Mouse (Mus musculus): Measurements from ENCODE around the gene Pnpla7. TPM values are rescaled to one million over a fixed set of nuclear protein-coding genes. Genes with fewer than 3 reads are reported as not detected.

Gene Pnpla7
- 12.5 and 13.2 TPM in 2 replicates for polyA plus RNA-seq (2015; fragmentation: Nextera tagmentation; extraction: Ambion mirVana)

DNA sequence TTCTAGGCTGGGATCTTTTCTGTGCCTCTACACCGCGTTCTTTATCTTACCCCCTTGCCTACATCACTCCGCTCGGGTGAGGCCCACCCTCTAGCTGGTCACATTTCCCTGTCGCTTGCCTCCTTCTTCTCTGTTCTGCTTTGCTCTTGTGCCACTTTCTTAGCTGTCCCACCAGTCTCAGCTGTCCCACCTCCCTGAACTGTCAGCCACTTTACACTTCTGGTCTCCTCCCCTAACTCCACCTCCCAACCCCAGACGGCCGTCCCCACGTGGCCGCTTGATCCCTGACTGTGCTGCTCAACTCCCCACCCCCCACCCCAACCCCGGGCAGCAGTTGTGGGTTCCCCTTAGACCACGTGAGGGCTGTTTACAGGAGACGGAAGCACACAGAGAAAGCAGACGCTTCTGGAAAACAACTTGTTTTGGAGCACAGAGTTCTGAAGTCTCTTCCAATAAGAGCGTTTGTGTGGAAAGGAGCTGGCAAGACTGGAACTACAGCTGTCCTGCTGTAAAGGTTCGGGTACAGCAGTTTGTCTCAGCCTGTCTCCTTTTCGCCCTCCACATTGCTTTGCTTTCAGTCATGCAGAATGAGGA lies at the start of gene Pnpla7:
TSS of gene Pnpla7 (plus strand) at position 330 of the 594 bp plus-strand sequence.
- Histone ChIP-seq H3K4me3 (ENCODE audit: low read length) (peak within 1 kb of the TSS; percentile 68), H3K36me3 (ENCODE audit: control insufficient read depth, insufficient read depth) (peaks cover 15% of the 10 kb centered on the region; the same call in 1 of the 2 replicates), H3K27ac (ENCODE audit: low read length) (peak within 1 kb of the TSS; percentile 92), H3K27me3 (ENCODE audit: control insufficient read depth, insufficient read depth, low read length) (no peaks in the 10 kb centered on the region), H3K9ac (ENCODE audit: low read length) (peak within 1 kb of the TSS; percentile 79), H3K4me1 (ENCODE audit: control insufficient read depth, insufficient read depth, low read length) (peaks cover 15% of the 10 kb centered on the region), H3K9me3 (replicated peaks; ENCODE audit: control insufficient read depth, low read length) (no peaks in the 10 kb centered on the region), H3K4me2 (ENCODE audit: low read depth, low read length) (peak within 1 kb of the TSS; percentile 100)
- under 1% methylated on average over 16 of the region's 16 CpGs for WGBS
- ATAC-seq (replicated peaks; ENCODE audit: extremely low read depth, insufficient read depth, low FRiP score): peak; percentile 82

DNA sequence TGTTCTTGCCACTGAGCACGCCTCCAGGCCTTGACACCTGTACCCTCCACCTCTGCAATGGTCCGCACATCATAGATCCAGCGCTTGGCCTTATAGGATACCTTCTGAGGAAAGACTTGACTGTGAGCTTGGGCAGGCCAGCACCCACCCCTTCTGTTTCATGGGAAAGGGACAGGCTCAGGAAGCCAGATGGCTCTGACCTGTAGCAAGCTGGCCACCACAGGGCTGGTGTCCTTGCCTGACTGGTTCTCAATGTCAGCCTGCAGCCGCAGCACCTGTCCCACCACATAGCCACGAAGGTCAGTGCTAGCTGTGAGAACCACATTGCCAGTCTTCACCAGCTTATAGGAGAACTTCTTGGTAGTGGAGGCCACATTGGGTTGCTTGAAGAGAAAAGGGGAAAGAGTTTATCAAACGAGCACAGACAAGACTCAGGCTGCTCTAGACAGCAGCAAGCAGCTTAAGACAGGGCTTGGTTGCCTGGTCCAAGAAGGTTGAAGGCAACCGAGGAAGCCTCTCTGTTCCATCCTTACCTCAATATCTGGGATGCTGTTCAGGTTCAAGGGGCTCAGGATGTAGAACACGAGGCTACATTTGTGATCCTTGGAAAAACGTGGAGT lies 49.4 kb upstream of the Pnpla7 start:
- WGBS: 75% methylated on average over 9 of the region's 9 CpGs

DNA sequence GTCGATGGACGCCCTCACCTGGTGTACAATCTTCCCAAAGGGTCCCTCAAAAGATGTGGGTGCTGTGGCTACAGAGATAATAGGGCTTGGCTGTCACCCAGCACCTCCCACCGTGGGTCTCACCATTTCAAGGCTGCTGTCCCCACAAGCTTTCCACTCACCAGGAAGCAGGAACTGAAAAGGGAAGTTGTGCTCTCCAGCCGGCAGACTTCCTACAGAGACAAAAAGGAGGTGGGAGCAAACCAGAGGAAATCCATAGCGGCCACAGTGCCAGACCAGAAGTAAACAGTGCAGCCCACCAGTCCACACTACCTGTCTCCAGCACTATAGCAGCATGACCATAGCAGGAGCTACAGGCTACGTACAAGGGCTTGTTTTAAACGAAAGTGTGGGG lies 48.9 kb upstream of the Pnpla7 start:
- Histone ChIP-seq H3K4me3 (ENCODE audit: low read length) (no peak overlapping the region), H3K4me2 (ENCODE audit: low read depth, low read length) (no peak overlapping the region), H3K27ac (ENCODE audit: low read length) (0 out of 2 replicates have a peak overlapping the region, but pooled peaks have one; percentile 21), H3K9me3 (replicated peaks; ENCODE audit: control insufficient read depth, low read length) (no peaks in the 10 kb centered on the region), H3K4me1 (ENCODE audit: control insufficient read depth, insufficient read depth, low read length) (0 out of 2 replicates have a peak, but pooled peaks cover 2% of the 10 kb centered on the region), H3K9ac (ENCODE audit: low read length) (no peak overlapping the region), H3K27me3 (ENCODE audit: control insufficient read depth, insufficient read depth, low read length) (no peaks in the 10 kb centered on the region), H3K36me3 (ENCODE audit: control insufficient read depth, insufficient read depth) (no peaks in the 10 kb centered on the region)
- WGBS: 57% methylated on average over 7 of the region's 7 CpGs
- ATAC-seq (replicated peaks; ENCODE audit: extremely low read depth, insufficient read depth, low FRiP score): no peak

More for the DNA sequence above, 49.4 kb upstream of the Pnpla7 start:
- Histone ChIP-seq H3K9ac (ENCODE audit: low read length) (no peak overlapping the region), H3K4me3 (ENCODE audit: low read length) (no peak overlapping the region), H3K36me3 (ENCODE audit: control insufficient read depth, insufficient read depth) (no peaks in the 10 kb centered on the region), H3K27ac (ENCODE audit: low read length) (no peak overlapping the region), H3K27me3 (ENCODE audit: control insufficient read depth, insufficient read depth, low read length) (no peaks in the 10 kb centered on the region), H3K4me1 (ENCODE audit: control insufficient read depth, insufficient read depth, low read length) (0 out of 2 replicates have a peak, but pooled peaks cover 2% of the 10 kb centered on the region), H3K4me2 (ENCODE audit: low read depth, low read length) (no peak overlapping the region), H3K9me3 (replicated peaks; ENCODE audit: control insufficient read depth, low read length) (no peaks in the 10 kb centered on the region)
- ATAC-seq (replicated peaks; ENCODE audit: extremely low read depth, insufficient read depth, low FRiP score): no peak

DNA sequence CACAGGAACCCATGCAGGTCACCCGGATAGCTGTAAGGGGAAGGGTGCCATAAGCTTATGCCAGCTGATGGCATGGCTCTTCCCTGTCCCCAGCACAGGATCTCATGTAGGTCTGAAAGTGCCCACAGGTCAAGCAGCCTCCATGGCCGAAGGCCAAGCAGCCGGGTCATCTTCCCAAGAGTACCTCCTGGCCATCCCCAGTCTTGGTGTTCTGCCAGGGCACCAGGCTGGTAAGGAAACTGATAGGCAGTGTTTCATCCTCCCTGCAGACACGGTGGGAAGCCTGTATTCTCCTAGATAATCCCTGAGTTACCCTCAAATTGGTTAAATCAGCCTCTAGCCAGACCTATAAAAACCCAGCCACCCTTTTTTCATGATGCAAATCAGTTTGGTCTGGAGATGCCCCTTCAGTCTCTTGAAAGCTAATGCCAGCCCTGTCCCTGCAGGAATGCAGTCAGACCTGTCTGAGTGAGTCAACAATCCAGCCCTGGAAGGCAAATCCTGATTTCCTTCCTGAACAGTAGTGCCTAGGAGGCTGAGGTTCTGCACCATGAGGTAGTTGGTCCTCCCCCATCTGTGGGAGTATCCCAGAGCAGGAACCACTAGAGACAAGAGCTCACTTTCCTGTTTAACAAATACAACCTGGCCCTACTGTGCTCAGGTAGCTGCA lies 47.9 kb upstream of the Pnpla7 start:
- no peaks in the 10 kb centered on the region for H3K36me3 ChIP-seq (ENCODE audit: control insufficient read depth, insufficient read depth)
- WGBS: 56% methylated on average over 4 of the region's 4 CpGs
- no peak overlapping the region for H3K4me3 ChIP-seq (ENCODE audit: low read length)

DNA sequence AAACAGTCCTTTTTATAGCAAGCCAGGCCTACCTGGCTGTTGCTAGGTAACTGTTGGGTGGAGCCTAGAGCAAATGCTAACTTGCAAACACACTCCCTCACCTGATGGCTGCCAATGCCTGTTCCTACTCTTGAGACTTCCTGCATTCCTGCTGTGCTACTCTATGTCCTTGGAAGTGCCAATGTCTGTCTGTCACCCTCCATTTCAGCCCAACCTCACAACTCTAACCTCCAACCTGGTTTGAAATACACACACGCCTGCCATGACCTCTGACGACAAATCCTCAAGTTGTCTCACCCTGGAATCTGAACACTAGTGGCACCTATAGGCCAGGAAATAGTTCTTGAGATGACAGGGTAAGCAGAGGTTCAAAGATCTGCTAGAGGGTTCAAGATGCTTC lies 46.7 kb upstream of the Pnpla7 start:
- Histone ChIP-seq H3K27ac (ENCODE audit: low read length) (no peak overlapping the region), H3K9ac (ENCODE audit: low read length) (no peak overlapping the region), H3K36me3 (ENCODE audit: control insufficient read depth, insufficient read depth) (no peaks in the 10 kb centered on the region), H3K4me2 (ENCODE audit: low read depth, low read length) (no peak overlapping the region), H3K27me3 (ENCODE audit: control insufficient read depth, insufficient read depth, low read length) (no peaks in the 10 kb centered on the region), H3K4me3 (ENCODE audit: low read length) (no peak overlapping the region), H3K9me3 (replicated peaks; ENCODE audit: control insufficient read depth, low read length) (no peaks in the 10 kb centered on the region), H3K4me1 (ENCODE audit: control insufficient read depth, insufficient read depth, low read length) (peaks cover 4% of the 10 kb centered on the region; the same call in 1 of the 2 replicates)
- 47% methylated on average over 2 of the region's 2 CpGs for WGBS
- no peak for ATAC-seq (replicated peaks; ENCODE audit: extremely low read depth, insufficient read depth, low FRiP score)

More for the DNA sequence above, 47.9 kb upstream of the Pnpla7 start:
- no peak for ATAC-seq (replicated peaks; ENCODE audit: extremely low read depth, insufficient read depth, low FRiP score)
- Histone ChIP-seq H3K9me3 (replicated peaks; ENCODE audit: control insufficient read depth, low read length) (no peaks in the 10 kb centered on the region), H3K9ac (ENCODE audit: low read length) (no peak overlapping the region; the same call in 1 of the 2 replicates), H3K4me1 (ENCODE audit: control insufficient read depth, insufficient read depth, low read length) (0 out of 2 replicates have a peak, but pooled peaks cover 2% of the 10 kb centered on the region), H3K27ac (ENCODE audit: low read length) (peak overlapping the region; percentile 59), H3K4me2 (ENCODE audit: low read depth, low read length) (no peak overlapping the region), H3K27me3 (ENCODE audit: control insufficient read depth, insufficient read depth, low read length) (no peaks in the 10 kb centered on the region)

DNA sequence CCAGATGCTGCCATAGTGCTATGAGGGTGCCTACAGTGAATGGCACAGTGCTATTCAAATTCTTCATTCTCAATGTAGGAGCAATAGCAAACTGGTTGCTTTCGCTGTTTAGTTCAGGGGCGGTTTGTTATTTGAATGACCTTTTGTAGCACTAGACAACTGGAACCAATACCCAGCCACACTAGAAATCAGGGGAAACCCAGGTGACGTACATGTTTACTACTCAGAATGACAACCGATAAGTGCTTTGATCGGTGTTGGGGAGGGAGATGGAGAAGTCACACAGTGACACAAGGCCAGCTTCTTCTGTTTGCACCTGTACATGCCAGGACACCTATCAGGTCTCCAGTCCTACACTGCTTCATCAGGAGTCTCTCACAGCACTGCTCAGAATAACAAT lies 46.2 kb upstream of the Pnpla7 start:
- no peak for ATAC-seq (replicated peaks; ENCODE audit: extremely low read depth, insufficient read depth, low FRiP score)
- Histone ChIP-seq H3K9ac (ENCODE audit: low read length) (no peak overlapping the region), H3K27me3 (ENCODE audit: control insufficient read depth, insufficient read depth, low read length) (no peaks in the 10 kb centered on the region), H3K4me1 (ENCODE audit: control insufficient read depth, insufficient read depth, low read length) (peaks cover 6% of the 10 kb centered on the region; the same call in 1 of the 2 replicates), H3K36me3 (ENCODE audit: control insufficient read depth, insufficient read depth) (no peaks in the 10 kb centered on the region), H3K4me3 (ENCODE audit: low read length) (no peak overlapping the region), H3K27ac (ENCODE audit: low read length) (no peak overlapping the region), H3K9me3 (replicated peaks; ENCODE audit: control insufficient read depth, low read length) (no peaks in the 10 kb centered on the region), H3K4me2 (ENCODE audit: low read depth, low read length) (no peak overlapping the region)
- 92% methylated on average over 5 of the region's 5 CpGs for WGBS

DNA sequence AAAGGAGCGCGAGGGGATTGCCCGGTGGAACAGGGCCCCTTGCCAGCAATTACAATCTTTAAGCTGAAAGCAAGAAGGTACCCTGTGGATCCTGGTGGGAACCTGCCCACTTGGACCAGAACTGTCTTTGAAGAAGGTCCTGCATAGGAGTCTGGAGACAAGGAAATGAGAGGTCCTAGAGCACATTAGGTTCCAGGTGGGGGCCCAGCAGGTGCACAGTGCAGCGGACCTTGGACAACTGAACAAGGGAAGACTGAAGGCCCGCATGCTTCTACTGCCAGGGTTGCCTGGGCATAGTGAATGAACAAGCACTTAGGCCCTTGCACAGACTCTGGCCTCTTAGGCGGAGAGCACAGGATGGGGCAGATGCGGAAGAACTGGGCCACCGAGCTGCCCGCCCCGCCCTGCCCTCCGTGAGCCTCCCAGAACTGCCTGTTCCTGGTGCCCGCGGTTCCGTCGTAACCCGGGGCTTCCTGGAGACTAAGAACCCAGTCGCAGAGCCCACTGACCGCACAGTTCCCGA lies 41.3 kb upstream of the Pnpla7 start:
- peak; percentile 39 for ATAC-seq (replicated peaks; ENCODE audit: extremely low read depth, insufficient read depth, low FRiP score)
- peak overlapping the region; percentile 46; the same call in 1 of the 2 replicates for H3K27ac ChIP-seq (ENCODE audit: low read length)
- 8% methylated on average over 19 of the region's 19 CpGs for WGBS

DNA sequence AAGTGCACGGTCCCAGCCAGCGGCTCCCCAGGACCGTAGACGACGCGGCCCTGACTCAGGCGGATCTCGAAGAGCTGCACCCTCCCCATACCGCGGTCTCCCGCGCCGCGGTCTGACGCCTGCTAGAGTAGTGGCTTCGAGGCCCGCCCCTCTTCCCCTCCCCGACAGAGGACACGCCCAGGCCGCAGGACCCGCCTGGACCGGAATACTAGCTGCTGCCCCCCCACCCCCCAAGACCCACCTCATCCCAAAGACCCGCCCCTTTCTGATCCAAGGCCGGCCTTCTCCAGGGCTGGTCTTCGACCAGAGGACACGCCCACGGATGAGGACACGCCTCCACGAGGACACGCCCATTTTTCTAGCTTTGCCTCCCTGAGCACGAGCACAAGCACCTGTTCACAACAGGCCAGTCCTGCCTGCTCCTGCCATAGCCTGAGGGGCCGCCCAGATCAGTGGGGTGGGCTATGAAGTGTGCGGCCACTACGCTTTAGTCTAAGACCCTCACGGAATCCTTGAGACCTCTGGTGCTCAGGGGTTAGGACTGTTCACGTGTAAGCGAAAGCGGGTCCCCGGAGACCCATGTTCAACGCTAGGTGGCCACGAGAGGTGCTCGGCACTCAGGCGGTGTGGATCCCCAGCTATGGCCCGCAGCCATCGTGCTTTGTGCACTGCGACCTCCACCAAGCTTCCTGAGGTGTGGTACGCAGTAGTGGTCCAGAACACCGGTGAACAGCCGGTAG lies 40.6 kb upstream of the Pnpla7 start, which contains the start of gene Arrdc1:
TSS of gene Arrdc1 (minus strand) at position 196 of the 740 bp plus-strand sequence.
- Histone ChIP-seq H3K27ac (ENCODE audit: low read length) (peak within 1 kb of the TSS; percentile 46; the same call in 1 of the 2 replicates), H3K9ac (ENCODE audit: low read length) (peak within 1 kb of the TSS; percentile 80), H3K4me3 (ENCODE audit: low read length) (peak within 1 kb of the TSS; percentile 73), H3K9me3 (replicated peaks; ENCODE audit: control insufficient read depth, low read length) (no peaks in the 10 kb centered on the region), H3K36me3 (ENCODE audit: control insufficient read depth, insufficient read depth) (no peaks in the 10 kb centered on the region), H3K4me2 (ENCODE audit: low read depth, low read length) (peak within 1 kb of the TSS; percentile 93), H3K27me3 (ENCODE audit: control insufficient read depth, insufficient read depth, low read length) (no peaks in the 10 kb centered on the region), H3K4me1 (ENCODE audit: control insufficient read depth, insufficient read depth, low read length) (peaks cover 8% of the 10 kb centered on the region)
- under 1% methylated on average over 49 of the region's 49 CpGs for WGBS
- peak; percentile 93 for ATAC-seq (replicated peaks; ENCODE audit: extremely low read depth, insufficient read depth, low FRiP score)

More for the DNA sequence above, 41.3 kb upstream of the Pnpla7 start:
- no peaks in the 10 kb centered on the region for H3K27me3 ChIP-seq (ENCODE audit: control insufficient read depth, insufficient read depth, low read length)
- H3K4me2 ChIP-seq (ENCODE audit: low read depth, low read length): peak overlapping the region; percentile 93
- no peaks in the 10 kb centered on the region for H3K9me3 ChIP-seq (replicated peaks; ENCODE audit: control insufficient read depth, low read length)
- peak overlapping the region; percentile 73 for H3K4me3 ChIP-seq (ENCODE audit: low read length)
- peak overlapping the region; percentile 80 for H3K9ac ChIP-seq (ENCODE audit: low read length)
- peaks cover 8% of the 10 kb centered on the region for H3K4me1 ChIP-seq (ENCODE audit: control insufficient read depth, insufficient read depth, low read length)
- H3K36me3 ChIP-seq (ENCODE audit: control insufficient read depth, insufficient read depth): no peaks in the 10 kb centered on the region

All from heart, embryonic 16.5 days (tissue).